ENCODE assay signal across 9 mouse cellular contexts in the genomic region with DNA sequence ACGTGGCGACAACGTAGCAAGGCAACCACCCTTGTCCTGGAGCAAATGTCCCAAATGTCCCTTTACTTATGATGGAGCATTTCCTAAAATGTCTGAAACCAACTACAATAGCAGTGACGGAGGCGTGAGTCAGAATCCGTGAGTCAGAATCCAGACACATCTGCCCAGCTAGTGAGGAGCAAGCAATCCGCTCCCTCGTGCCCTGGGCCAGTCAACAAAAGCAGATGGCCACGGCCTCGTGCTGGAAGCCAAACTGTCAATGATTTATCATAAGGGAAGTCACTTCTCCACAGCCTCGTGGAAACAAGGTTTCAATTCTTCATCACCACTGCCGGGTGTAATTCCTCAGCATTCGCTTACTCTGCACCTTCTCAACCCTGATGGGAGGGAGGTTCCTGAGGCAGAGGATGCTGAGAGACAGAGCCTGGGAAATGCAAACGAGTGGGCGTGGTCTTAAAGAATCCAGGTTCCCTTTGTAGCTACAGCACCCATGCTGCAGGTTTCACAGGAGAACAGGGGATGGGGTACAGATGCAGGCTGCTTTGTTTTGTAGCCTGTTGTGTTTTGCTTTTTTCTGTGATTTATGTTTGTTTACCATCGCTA.
DNase-seq lines count a peak whose midpoint lies in the region; ATAC-seq lines count a peak whose summit lies in the region.
"Had no signal": no experiment of that assay in that cellular context is flagged by ENCODE, and none has a peak within 500 bp of the region (broad histone marks: within the 10 kb centered on the region; RNA-seq: fewer than 3 reads in every experiment).

No protein-coding gene starts in this region.

- intact Hi-C loops in gastrocnemius, postnatal 14 days (cut with DNase I; ENCODE audit: low total_unique reads), result no loop called here

- no peaks in the 10 kb centered on the region for H3K27me3 ChIP-seq in neural tube, embryonic 12.5 days (replicated peaks)

- H3K4me3 ChIP-seq in neural tube, embryonic 12.5 days, result no peak overlapping the region

- H3K36me3 ChIP-seq in neural tube, embryonic 12.5 days, result peaks cover 13% of the 10 kb centered on the region

- peak; percentile 79 for ATAC-seq in frontal cortex, adult (ENCODE audit: low TSS enrichment)
- peak; percentile 53 for ATAC-seq in neural tube, embryonic 12.5 days (ENCODE audit: low FRiP score, low read depth)
- ATAC-seq in erythroblast, adult 5-6 weeks (replicated peaks; ENCODE audit: low FRiP score, poor library complexity, severe bottlenecking), result no peak

- no peak overlapping the region for H3K9ac ChIP-seq in neural tube, embryonic 12.5 days
- H3K9ac ChIP-seq: liver, embryonic 14.5 days had no signal

- H3K9me3 ChIP-seq in neural tube, embryonic 12.5 days, result no peaks in the 10 kb centered on the region

- no peaks in the 10 kb centered on the region; the same call in 1 of the 2 replicates for H3K4me1 ChIP-seq in neural tube, embryonic 12.5 days

- DNase-seq in frontal cortex, postnatal 25 days (ENCODE audit: low spot score in 2 of 2), result no peak
- DNase-seq in neural tube, embryonic 10.5 days (ENCODE audit: extremely low spot score, low spot score), result no peak
- peak; percentile 62 for DNase-seq in gastrocnemius, postnatal 14 days
- peak; percentile 66 for DNase-seq in skeletal muscle tissue, adult 2 months (ENCODE audit: low read depth, low spot score)
- no peak for DNase-seq in ovary, adult 18-20 months (ENCODE audit: low spot score)

- 45% methylated on average over 16 of the region's 16 CpGs for WGBS in neural tube, embryonic 12.5 days

- H3K27ac ChIP-seq in neural tube, embryonic 12.5 days, result no peak overlapping the region; the same call in 1 of the 2 replicates
- H3K27ac ChIP-seq: liver, embryonic 14.5 days had no signal

- no peak overlapping the region for H3K4me2 ChIP-seq in neural tube, embryonic 12.5 days (replicated peaks)

Comparison
In these comparisons a context has a peak if more than half of its experiments do, and no peak if none do; other contexts are left out.
1. DNase-seq: peak in gastrocnemius, postnatal 14 days (single experiment) and skeletal muscle tissue, adult 2 months (single experiment); none in frontal cortex, postnatal 25 days (0 of 2), neural tube, embryonic 10.5 days (single experiment) and ovary, adult 18-20 months (single experiment).